Mouse (Mus musculus) adrenal gland, adult 10 weeks (tissue): Measurements from ENCODE around the gene Lpar6. TPM values are rescaled to one million over a fixed set of nuclear protein-coding genes. Genes with fewer than 3 reads are reported as not detected.

Experiments
- polyA plus RNA-seq: library from polyadenylated mRNA; stranded (reverse); fragments of 350-450 nt; fragmentation: Illumina TruSeq; extraction: RNeasy Lipid Tissue Mini Kit (QIAGEN cat#74804); gene quantifications from one replicate; pipeline ENCODE4 v1.2.3, GENCODE M21; 2014; ENCODE audit warnings: low read depth, low replicate concordance

Lpar6 gene
- polyA plus RNA-seq: 13.5 TPM

DNA sequence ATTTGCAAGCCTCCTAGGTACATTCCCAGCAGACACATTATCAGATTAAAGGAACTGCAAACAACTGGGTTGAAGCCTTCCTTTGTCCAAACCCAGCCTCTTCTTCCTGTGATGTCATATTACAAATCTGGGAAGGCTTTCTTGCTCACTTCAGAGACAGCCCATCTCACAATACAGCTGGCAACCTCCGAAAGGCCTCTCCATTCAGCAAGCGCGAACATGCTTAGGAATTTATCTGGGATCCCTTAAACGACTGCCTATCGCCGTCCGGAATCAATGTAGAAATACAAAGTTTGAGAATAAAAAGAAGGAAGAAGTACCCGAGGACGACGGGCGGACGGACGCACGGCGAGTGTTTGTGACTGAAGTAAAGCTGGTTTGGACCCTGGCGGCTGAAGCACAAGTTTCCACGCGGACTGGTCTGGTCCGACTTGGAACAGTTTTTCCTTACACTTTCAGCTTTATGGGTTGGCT is at the start of gene Lpar6:
Gene Lpar6 (plus strand): TSS at position 48 of the 474 bp plus-strand sequence.

Other genes with a start within 250 kb of the Lpar6 start
- gene Cysltr2, start 188.8 kb upstream of the Lpar6 start, polyA plus RNA-seq: 6.9 TPM
- 42.4 TPM for gene Rcbtb2, start 114.9 kb upstream of the Lpar6 start, polyA plus RNA-seq
- 55.5 TPM for gene Rb1, start 87.9 kb downstream of the Lpar6 start, polyA plus RNA-seq
- 1,617 TPM for gene Itm2b, start 147.4 kb downstream of the Lpar6 start, polyA plus RNA-seq